Mouse (Mus musculus) liver, adult 2 months (tissue): ENCODE measurements around the gene Hipk2. TPM values are rescaled to one million over a fixed set of nuclear protein-coding genes. Genes with fewer than 3 reads are reported as not detected.

Experiments used
- DNase-seq: peaks from one replicate; pipeline ENCODE4 v3.0.0-alpha.2; 2011; ENCODE audit warnings: low read depth, low spot score; ENCODE audit errors: extremely low read depth
- H3K27ac ChIP-seq: fragments of 200-500 bp; replicated peaks from 2 replicates; pipeline ENCODE4 v1.5.1; 2012; ENCODE audit warnings: low read depth, mild to moderate bottlenecking, control low read depth, inconsistent platforms, low read length; ENCODE audit not compliant: insufficient read depth
- H3K27me3 ChIP-seq: fragments of 200-500 bp; 2 replicates; pipeline ENCODE4 v1.6.1; 2012; ENCODE audit warnings: mild to moderate bottlenecking, moderate library complexity, low read length, inconsistent platforms; ENCODE audit not compliant: control insufficient read depth, insufficient read depth
- H3K36me3 ChIP-seq: fragments of 200-500 bp; 2 replicates; pipeline ENCODE4 v1.6.1; 2012; ENCODE audit warnings: low read length, inconsistent platforms; ENCODE audit not compliant: control insufficient read depth, insufficient read depth
- H3K4me1 ChIP-seq: fragments of 200-500 bp; 2 replicates; pipeline ENCODE4 v1.6.1; 2011; ENCODE audit warnings: low read length; ENCODE audit not compliant: control insufficient read depth, insufficient read depth
- H3K4me3 ChIP-seq: fragments of 200-500 bp; 2 replicates; pipeline ENCODE4 v1.5.1; 2011; ENCODE audit warnings: low read depth, mild to moderate bottlenecking, control low read depth, low read length, moderate library complexity; ENCODE audit not compliant: insufficient read depth
- H3K79me2 ChIP-seq: fragments of 200-500 bp; 2 replicates; pipeline ENCODE4 v1.6.1; 2012; ENCODE audit warnings: inconsistent platforms, mild to moderate bottlenecking, low read length, moderate library complexity; ENCODE audit not compliant: control insufficient read depth, insufficient read depth
- H3K9ac ChIP-seq: fragments of 200-500 bp; 2 replicates; pipeline ENCODE4 v1.6.1; 2012; ENCODE audit warnings: low read depth, mild to moderate bottlenecking, control low read depth, inconsistent platforms, low read length
- CTCF ChIP-seq: fragments of 200-500 bp; IDR thresholded peaks from 2 replicates; pipeline ENCODE4 v1.5.1; 2011; ENCODE audit warnings: low read depth, low read length, control low read depth
- POLR2A ChIP-seq: fragments of 200-500 bp; IDR thresholded peaks from 2 replicates; pipeline ENCODE4 v1.6.1; 2011; ENCODE audit warnings: low read length, control low read depth; ENCODE audit not compliant: insufficient read depth; ENCODE audit errors: extremely low read depth
- WGBS: fragments of 180-500 bp; shearing (Covaris S2); methylation state at CpG from one replicate; pipeline ENCODE4 v1.1.7; 2018; 5-methylcytosine and 5-hydroxymethylcytosine counted together
- polyA plus RNA-seq: library from polyadenylated mRNA; depleted of rRNA; stranded (reverse); fragments of >200 nt; gene quantifications from 2 replicates; pipeline ENCODE4 v1.2.3, GENCODE M21; 2012
- total RNA-seq: library from RNA; depleted of rRNA; stranded (reverse); fragments of >200 nt; gene quantifications from 2 replicates; pipeline ENCODE4 v1.2.3, GENCODE M21; 2014

Hipk2 gene
- total and polyA plus RNA-seq, 2 experiments: 8.5 to 22.2 TPM

DNA sequence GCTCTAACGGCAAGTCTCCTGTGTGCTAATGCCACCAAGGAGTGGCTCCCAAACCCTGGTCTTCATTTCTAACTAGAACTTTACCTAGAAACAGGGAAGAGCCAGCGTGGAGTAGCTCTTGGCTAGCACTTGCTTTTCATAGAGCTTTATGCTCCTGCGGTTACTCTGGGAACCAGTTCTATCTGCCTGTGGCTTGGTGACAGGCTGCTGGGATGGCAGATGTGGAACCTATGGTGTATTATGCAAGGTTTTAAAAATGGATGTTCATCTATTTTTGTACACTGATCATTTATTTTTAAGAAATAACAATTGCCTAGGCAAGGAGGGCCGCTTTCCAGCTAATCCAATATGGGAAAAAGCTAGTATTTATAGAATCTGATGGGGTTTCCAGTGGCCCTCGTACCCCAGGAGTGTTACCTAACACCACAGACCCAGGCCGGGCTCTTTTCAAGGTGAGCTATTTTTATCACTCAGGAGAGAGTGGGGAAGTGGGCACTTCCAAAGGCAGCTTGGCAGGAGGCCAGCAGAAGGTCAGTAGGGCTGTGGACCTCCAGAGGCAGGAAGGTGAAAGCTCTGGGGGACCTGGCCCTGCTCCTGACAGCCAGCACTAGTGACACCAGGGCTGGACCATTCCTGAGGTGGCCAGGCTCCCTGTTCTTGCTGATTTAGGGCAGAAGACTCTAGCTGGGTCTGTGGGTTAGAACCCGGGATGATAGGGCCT is 171.5 kb downstream of the Hipk2 start:
- 81% methylated on average over 7 of the region's 7 CpGs for WGBS
- Histone ChIP-seq H3K4me3 (no peak overlapping the region), H3K79me2 (no peaks in the 10 kb centered on the region), H3K27me3 (no peaks in the 10 kb centered on the region), H3K27ac (no peak overlapping the region), H3K9ac (no peak overlapping the region), H3K4me1 (no peaks in the 10 kb centered on the region), H3K36me3 (peaks cover 15% of the 10 kb centered on the region)
- no peak for DNase-seq
- TF ChIP-seq POLR2A: no peak
- TF ChIP-seq CTCF: no peak

DNA sequence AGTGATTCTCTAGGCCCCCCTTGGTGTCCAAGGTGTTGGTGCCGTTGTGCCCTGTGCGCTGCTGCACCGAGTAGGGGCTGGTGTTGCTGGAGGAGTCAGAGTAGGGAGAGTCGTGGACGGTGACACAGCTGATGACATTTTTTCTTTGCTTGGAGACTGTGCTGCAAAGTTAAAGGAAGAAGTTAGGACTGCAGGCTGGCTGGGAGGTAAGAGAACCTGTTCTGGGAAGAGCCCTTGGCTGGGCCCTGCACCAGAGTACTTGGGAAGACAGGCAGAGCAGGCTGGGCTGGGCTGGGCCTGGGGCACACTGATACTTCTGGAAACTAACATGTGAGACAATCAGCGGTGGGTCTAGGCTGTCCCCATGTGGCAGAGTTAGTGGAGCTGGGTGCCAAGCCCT is 172.4 kb downstream of the Hipk2 start:
- H3K27me3 ChIP-seq: no peaks in the 10 kb centered on the region
- no peak overlapping the region for H3K4me3 ChIP-seq
- peaks cover 16% of the 10 kb centered on the region for H3K36me3 ChIP-seq
- H3K27ac ChIP-seq: no peak overlapping the region
- 97% methylated on average over 6 of the region's 6 CpGs for WGBS
- no peak overlapping the region for H3K9ac ChIP-seq
- DNase-seq: no peak
- no peaks in the 10 kb centered on the region for H3K4me1 ChIP-seq
- H3K79me2 ChIP-seq: no peaks in the 10 kb centered on the region
- TF ChIP-seq POLR2A: no peak
- TF ChIP-seq CTCF: no peak

DNA sequence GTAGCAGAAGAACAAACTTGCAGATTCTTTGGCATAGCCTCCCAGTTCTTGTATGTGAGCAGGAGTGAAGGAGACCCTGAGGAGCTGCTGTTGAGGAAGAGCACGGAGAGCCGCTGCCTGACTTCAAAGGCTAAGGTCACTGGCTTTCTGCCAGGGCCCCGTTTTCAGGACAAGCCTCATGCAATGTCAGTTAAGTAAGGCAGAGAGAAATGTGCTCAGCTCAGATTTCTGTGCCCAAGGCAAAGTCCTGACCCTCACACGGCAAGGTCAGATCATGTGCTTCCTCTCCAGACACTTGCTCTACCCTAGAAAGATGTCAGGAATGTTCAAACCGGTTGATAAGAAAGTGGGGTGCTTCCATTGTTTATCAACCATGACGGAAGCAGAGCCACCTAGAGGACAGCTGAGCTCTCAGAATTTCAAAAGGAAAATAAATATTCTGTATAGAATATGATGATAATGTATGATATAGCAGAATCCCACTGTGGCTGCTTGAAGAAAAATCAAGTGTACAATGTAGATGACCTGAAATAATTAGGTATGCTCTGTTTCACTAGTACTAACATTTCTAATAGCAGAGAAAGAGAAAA is 173.1 kb downstream of the Hipk2 start:
- Histone ChIP-seq H3K4me1 (no peaks in the 10 kb centered on the region), H3K79me2 (no peaks in the 10 kb centered on the region), H3K36me3 (peaks cover 14% of the 10 kb centered on the region), H3K4me3 (no peak overlapping the region), H3K27ac (no peak overlapping the region), H3K27me3 (no peaks in the 10 kb centered on the region), H3K9ac (no peak overlapping the region)
- 46% methylated on average over 6 of the region's 6 CpGs for WGBS
- DNase-seq: no peak
- TF ChIP-seq POLR2A: no peak
- TF ChIP-seq CTCF: no peak

DNA sequence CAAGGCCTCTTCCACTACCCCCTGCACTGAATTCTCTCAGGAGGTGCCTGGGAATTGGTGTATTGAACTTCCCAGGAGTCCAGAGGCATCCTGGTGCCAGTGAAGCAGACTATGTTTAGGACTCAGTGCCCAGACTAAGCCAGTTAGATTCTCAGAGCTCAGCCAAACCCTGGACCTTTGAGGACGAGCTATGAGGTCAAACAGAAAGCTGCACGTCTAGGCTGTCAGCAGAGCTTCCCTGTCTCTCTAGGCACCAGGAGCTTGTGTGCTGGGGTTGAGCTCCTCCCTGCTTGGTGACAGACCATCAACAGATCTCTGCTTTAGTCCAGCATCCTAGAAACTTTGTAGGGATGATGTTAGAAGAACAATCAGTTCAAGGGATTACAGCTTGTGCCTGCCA is 174.5 kb downstream of the Hipk2 start:
- H3K4me1 ChIP-seq: no peaks in the 10 kb centered on the region
- no peak for DNase-seq
- 91% methylated on average over 2 of the region's 2 CpGs for WGBS
- TF ChIP-seq CTCF (no peak), POLR2A (no peak)
- H3K27ac ChIP-seq: no peak overlapping the region
- no peaks in the 10 kb centered on the region for H3K27me3 ChIP-seq
- H3K36me3 ChIP-seq: peaks cover 13% of the 10 kb centered on the region
- H3K9ac ChIP-seq: no peak overlapping the region
- no peaks in the 10 kb centered on the region for H3K79me2 ChIP-seq
- H3K4me3 ChIP-seq: no peak overlapping the region

DNA sequence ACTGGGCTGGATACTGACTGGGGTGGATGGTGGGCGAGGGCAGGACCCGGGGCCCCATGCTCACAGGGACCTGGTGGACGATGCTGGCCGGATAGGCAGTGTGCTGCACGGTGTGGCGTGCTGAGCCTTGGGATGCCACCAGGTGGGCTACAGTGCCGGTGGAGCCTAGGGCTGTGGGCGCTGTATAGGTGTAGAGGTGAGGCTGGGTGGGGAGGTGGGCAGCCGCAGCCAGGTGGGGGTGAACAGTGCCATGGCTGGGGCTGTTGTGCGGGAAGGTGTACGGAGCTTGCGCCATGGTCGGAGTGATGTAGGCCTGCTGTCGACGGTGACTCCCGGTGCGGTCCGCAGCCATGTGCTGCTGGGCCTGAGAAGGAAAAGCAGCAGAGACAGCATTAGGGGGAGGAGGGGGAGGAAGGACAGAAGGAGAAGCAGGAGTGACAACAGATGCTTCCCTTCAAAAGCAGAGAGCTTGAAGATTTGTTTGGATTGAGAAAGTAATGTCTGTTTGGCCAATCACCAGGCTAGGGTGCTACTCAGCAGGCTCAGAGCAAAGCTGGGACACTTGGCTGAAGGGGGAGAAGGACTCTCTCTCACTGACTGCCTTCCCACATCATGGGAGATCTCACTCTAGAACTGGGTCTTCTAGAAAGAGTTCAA is 177.6 kb downstream of the Hipk2 start:
- Histone ChIP-seq H3K36me3 (peaks cover 18% of the 10 kb centered on the region), H3K27ac (no peak overlapping the region), H3K9ac (no peak overlapping the region), H3K4me1 (no peaks in the 10 kb centered on the region), H3K27me3 (no peaks in the 10 kb centered on the region), H3K4me3 (no peak overlapping the region), H3K79me2 (no peaks in the 10 kb centered on the region)
- TF ChIP-seq CTCF (no peak), POLR2A (no peak)
- DNase-seq: no peak
- WGBS: 89% methylated on average over 18 of the region's 18 CpGs

DNA sequence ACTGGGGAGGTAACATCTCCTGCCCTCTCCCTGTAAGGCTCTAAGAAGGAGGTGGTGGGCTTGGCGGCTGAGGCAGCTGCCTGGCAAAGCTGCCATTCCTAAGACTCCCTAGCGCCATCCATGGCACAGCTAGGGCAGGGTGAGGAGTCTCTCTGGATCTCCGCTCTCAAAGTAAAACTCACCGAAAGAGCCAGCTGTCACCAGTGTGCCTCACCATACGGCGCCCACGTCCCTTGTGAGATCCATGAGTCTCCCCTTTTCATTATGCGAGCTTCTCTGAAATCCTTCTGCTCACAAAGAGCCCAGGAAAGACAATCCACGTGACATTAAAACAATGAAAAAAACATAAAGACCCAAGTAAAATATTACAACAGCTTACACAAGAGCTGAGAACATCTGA is 179.4 kb downstream of the Hipk2 start:
- 97% methylated on average over 9 of the region's 9 CpGs for WGBS
- Histone ChIP-seq H3K4me3 (no peak overlapping the region), H3K27ac (no peak overlapping the region), H3K79me2 (no peaks in the 10 kb centered on the region), H3K9ac (no peak overlapping the region), H3K36me3 (peaks cover 15% of the 10 kb centered on the region), H3K27me3 (no peaks in the 10 kb centered on the region), H3K4me1 (no peaks in the 10 kb centered on the region)
- DNase-seq: no peak
- TF ChIP-seq POLR2A (no peak), CTCF (no peak)
